Mouse (Mus musculus) fibroblast of lung, adult 2 months (primary cell): ENCODE data around the gene Tmem184b.

Experiments used
- DNase-seq: peaks from one replicate; pipeline ENCODE4 v3.0.0-alpha.2; 2011; ENCODE audit warnings: low read depth

The Tmem184b gene

GRCm38 (mm10) chr15:79429994-79430393 lies 26.6 kb upstream of the Tmem184b start:
- DNase-seq = no peak

GRCm38 (mm10) chr15:79429527-79429926 lies 26.2 kb upstream of the Tmem184b start:
- no peak for DNase-seq

DNA sequence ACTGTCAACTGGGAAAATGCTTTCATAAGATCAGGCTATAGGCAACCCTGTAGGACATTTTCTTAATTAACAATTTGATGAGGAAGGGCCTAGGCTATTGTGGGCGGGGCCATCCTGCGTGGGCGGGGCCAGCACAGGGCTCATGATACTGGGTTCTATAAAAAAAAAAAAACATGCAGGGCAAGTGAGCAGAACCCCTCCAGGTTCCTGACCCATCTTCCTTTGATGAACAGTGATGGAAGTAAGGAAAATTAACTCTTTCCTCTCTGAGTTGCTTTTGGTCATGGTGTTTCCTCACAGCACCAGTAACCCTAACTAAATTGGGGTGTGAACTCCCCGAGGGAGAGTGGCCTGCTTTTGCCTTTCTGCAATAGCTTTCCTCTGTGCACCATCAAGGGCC lies 25.2 kb upstream of the Tmem184b start:
- no peak for DNase-seq

DNA sequence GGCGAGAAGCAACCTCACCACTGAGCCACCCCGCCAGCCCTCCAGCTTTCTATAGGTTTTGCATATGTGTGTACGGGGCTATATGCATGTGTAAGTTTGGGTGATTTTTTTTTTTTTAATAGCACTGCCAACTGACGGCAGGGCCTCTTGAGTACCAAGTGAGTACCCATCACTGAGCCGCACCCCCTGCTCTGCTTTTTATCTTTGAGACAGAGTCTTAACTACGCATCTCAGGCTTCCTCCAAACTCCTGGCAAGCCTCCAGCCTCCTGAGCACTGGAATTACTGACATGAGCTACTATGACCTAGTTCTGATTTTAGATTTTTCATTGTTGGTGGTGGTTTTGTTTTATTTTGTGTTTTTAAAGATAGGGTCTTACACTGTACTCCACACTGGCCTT lies 24.1 kb upstream of the Tmem184b start:
- no peak for DNase-seq

DNA sequence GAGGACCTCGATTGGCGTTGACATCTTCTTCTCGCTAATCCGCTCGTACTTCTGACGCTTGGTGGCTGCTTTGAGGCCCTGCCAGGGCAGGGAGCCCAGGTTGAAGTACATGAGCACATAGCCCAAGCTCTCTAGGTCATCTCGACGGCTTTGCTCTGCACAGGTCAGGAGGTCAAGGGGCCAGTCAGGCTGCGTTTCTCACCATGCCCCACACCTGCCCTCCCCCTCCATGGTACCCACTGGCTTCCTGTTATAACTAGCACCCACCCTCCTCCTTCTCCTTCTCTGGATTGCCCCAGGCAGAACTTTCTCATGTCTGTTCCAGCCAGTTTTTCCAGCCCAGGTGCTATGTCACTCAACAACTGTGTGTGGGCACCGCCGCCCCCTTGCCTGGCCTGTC lies 22.1 kb upstream of the Tmem184b start:
- no peak for DNase-seq

DNA sequence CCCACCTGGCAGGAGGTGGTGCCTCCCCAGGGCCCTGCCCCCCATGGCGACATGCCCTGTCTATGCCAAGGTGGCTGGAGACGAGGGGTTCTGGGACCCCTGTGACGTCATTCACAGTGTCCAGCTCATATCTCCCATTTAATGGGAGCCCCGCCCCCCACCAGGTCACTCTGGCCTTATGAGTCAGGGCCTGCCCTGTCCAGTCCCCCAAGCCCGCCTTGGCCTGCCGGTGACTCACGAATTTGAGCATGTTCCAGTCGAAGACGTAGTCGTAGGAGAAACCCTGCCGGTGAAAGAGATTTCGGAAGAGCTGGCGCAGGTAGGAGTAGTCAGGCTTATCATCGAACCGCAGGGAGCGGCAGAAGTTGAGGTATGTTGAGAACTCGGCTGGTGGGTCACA lies 21.2 kb upstream of the Tmem184b start:
- DNase-seq = no peak

GRCm38 (mm10) chr15:79422715-79423243 lies 19.4 kb upstream of the Tmem184b start:
- no peak for DNase-seq

DNA sequence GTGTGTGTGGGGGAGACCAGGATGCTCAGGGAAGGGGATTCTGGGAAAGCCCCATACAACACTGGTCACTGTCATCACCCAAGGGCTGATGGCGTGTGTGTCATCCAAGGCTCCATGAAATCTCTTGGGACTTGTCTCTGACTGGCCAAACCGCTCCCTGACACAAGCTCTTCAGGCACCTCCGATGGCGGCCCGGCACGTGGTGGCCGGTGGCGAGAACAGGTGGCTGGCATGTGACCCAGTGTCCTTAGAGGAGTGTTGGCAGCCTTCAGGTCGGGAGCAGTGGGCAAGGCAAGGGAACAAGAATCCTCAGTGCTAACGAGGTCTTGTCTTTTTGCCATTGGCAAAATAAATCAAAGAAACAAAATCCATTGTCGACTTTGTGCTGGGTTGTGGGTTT lies 15.3 kb upstream of the Tmem184b start:
- no peak for DNase-seq

DNA sequence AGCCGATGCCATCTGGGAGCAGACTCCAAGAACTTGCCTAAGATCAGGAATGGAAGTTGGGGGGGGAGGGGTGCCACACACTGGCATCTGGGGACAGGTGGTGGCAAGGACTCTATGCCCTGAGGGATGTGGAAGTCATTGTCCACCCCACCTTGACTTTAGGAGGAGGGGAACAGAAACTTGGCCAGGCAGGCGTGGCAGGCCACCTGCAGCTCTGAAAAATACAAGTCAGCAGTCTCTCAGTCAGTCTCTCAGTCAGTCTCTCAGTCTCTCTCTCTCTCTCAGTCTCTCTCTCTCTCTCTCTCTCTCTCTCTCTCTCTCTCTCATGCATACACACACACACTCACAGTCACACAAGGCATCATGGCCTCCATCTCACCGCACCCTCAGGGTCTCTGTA lies 14.9 kb upstream of the Tmem184b start:
- DNase-seq = no peak

GRCm38 (mm10) chr15:79417379-79417778 lies 14.0 kb upstream of the Tmem184b start:
- no peak for DNase-seq

- DNase-seq = no peak
Observed at GRCm38 (mm10) chr15:79416460-79417085, 13.2 kb upstream of the Tmem184b start.

GRCm38 (mm10) chr15:79414513-79414912 lies 11.1 kb upstream of the Tmem184b start:
- DNase-seq = no peak

DNA sequence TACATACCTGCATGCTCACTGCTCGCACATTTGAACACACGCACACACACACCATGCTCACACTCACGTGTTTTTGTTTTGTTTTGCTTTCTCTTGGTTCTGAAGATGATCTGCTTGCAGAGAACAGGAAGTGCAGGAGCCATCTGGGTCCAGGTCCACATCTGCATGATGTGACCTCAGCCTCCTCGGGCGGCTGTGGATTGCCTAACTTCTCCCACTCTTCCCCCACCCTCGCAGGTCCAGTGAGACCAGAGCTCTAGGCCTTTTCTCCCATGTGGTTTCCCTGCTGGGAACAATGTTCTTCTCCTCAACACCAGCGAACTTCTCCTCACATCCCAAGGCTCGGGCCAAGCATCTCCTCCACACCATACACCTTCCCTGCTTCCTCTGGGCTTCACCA lies 10.4 kb upstream of the Tmem184b start:
- no peak for DNase-seq

GRCm38 (mm10) chr15:79413201-79413600 lies 9.8 kb upstream of the Tmem184b start:
- DNase-seq = no peak

GRCm38 (mm10) chr15:79411363-79412065 lies 8.1 kb upstream of the Tmem184b start:
- no peak for DNase-seq

DNA sequence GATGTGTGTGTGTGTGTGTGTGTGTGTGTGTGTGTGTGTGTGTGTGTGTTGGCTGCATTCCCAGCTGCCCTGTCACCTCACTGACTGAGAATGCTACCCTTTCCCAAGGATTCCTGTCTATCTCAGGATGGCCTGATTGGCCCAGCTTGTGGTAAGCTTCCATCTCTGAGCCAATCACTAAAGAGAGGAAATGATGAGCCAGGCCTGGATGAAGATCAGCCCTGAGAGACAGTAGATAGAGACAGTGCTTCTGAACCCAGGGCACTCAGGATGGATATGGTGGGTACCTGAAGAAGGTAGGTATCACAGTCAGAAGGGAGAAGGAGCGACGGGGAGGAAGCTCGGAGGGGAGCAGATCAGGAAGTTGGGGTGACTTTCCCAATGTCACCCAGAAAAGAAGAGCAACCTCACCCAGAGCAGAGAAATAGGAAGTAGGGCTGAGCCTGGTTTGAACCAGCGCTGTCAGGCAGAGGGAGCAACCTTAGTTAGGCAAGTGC lies 5.8 kb upstream of the Tmem184b start:
- DNase-seq = no peak

- no peak for DNase-seq
Observed at GRCm38 (mm10) chr15:79406564-79406963, 3.2 kb upstream of the Tmem184b start.

- DNase-seq = no peak
Observed at GRCm38 (mm10) chr15:79404277-79404676, 908 bp upstream of the Tmem184b start.

GRCm38 (mm10) chr15:79403763-79404210 lies 418 bp upstream of the Tmem184b start:
- DNase-seq = no peak

GRCm38 (mm10) chr15:79402176-79402575 lies 1.2 kb downstream of the Tmem184b start:
- DNase-seq = no peak

DNA sequence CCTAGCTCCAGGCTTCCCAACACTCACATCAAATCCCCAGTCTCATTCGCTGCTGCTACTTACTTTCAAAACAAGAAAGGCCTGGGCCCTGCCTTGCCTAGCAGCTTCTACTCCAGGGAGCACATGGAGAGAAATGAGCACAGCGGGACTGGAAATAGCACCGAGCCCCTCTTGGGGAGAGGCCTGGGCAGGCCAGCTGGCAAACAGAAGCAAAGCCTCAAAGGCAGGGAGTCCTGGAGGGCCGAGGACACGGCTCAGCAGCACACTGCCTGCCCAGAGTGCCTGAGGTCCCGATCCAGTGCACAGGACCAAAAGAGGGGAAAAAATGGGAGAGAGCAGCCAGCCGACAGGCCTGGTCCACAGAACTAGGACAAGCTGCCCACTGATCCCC lies 2.4 kb downstream of the Tmem184b start:
- DNase-seq = no peak

DNA sequence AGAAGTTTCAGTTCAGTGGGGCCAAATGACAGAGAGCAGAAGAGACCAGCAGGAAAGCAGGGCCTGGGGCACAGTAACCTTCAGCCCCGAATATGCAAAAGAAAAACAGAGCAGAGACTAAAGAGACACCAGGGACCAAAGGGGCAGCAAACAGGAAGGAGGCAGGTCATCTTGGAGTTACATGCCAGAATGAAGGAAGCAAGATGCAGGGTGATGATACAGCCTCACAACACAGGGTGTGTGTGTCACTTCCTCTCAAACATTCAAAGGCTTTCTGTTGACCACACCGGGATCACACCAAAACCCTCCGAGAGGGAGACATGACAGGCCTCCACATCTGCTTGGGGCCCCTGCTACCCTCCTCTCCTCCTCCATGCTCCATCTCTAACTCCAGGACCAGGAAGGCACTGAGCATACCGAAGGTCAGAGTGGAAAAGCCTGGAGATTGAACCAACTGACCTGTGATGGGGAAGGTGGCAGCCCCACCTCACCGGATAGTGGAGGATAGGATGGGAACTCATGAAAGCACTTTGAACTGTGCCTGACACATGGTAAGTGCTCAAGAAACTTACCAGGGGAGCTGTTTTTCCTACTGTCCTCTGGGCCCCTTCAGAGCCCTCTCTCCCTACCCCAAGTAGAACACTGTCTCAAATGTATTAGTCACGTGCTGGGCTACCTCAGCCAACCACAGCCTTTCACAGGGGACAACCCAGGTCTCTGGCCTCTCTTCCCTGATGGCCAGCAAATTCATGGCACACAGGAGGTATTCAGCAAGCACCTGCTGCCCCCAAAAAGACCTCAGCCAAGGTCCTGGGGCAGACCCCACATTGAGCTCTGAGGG lies 3.0 kb downstream of the Tmem184b start:
- no peak for DNase-seq
